Mouse (Mus musculus): ENCODE data around the gene Cmtm8.

GRCm38 (mm10) chr9:114821548-114822289 is 22.2 kb downstream of the Cmtm8 start:
- TF ChIP-seq CTCF (IDR thresholded peaks at IDR 0.05; ENCODE audit: borderline replicate concordance, insufficient read depth, low read depth, low read length): no peak
- no peak for TF ChIP-seq POLR2A (IDR thresholded peaks at IDR 0.05; ENCODE audit: borderline replicate concordance, insufficient read depth, low read length)

Measured in cerebellum, adult 2 months (tissue).